Mouse (Mus musculus): ENCODE results near the gene Trip11. TPM values are rescaled to one million over a fixed set of nuclear protein-coding genes. Genes with fewer than 3 reads are reported as not detected.

Trip11 gene
- 10 to 100 TPM; 73.4 to 87.3 TPM for total RNA-seq (2023)

GRCm38 (mm10) chr12:101912626-101913490 lies at the start of gene Trip11:
Trip11 (minus strand) TSS chr12:101913267.

GRCm38 (mm10) chr12:101957942-101958544 lies 45.0 kb upstream of the Trip11 start, which contains the start of gene Atxn3:
Atxn3 (minus strand) TSS chr12:101958246.

GRCm38 (mm10) chr12:101818608-101819370 lies 94.3 kb downstream of the Trip11 start, which contains the start of gene Fbln5:
Fbln5 (minus strand) TSS chr12:101819055.

Other genes starting within 250 kb of the Trip11 start
- not detected for gene Tc2n, start 194.7 kb downstream of the Trip11 start, total RNA-seq (2023)
- not detected for gene Fbln5, start 94.2 kb downstream of the Trip11 start, total RNA-seq (2023)
- 10 to 100 TPM; 22.6 to 27.0 TPM for gene Atxn3, start 45.0 kb upstream of the Trip11 start, total RNA-seq (2023)
- gene Cpsf2, start 62.7 kb upstream of the Trip11 start, total RNA-seq (2023), result 10 to 100 TPM; 18.0 to 19.3 TPM
- gene Slc24a4, start 215.5 kb upstream of the Trip11 start, total RNA-seq (2023), result not detected